Mouse (Mus musculus): ENCODE measurements at regions not wholly inside any gene's neighbourhood (a gene's known extent, or its start where the extent isn't known, plus 50 kb on each side); places are given as distances from the start of the nearest gene placed in this dataset.

- ATAC-seq (replicated peaks; ENCODE audit: low FRiP score) (no peak), DNase-seq (ENCODE audit: low spot score) (no peak)
- H3K9me3 ChIP-seq (ENCODE audit: control insufficient read depth, low read length), result no peaks in the 10 kb centered on the region
- no peak overlapping the region for H3K4me2 ChIP-seq (ENCODE audit: low read depth, low read length, severe bottlenecking)
- H3K27ac ChIP-seq (ENCODE audit: low read depth, low read length), result no peak overlapping the region
- peaks cover 6% of the 10 kb centered on the region; the same call in 1 of the 2 replicates for H3K4me1 ChIP-seq (replicated peaks; ENCODE audit: control insufficient read depth, insufficient read depth, low read length)
- no peak overlapping the region for H3K4me3 ChIP-seq (ENCODE audit: low read depth, low read length)
- no peaks in the 10 kb centered on the region for H3K27me3 ChIP-seq (ENCODE audit: control insufficient read depth, insufficient read depth, low read length)
- no peaks in the 10 kb centered on the region for H3K36me3 ChIP-seq (ENCODE audit: control insufficient read depth, insufficient read depth, low read length)
- WGBS, result 42% methylated on average over 9 of the region's 9 CpGs
- no peak overlapping the region for H3K9ac ChIP-seq (ENCODE audit: low read length)
Observed at GRCm38 (mm10) chr4:87718166-87718805, 314.9 kb downstream of the Mllt3 start.

DNA sequence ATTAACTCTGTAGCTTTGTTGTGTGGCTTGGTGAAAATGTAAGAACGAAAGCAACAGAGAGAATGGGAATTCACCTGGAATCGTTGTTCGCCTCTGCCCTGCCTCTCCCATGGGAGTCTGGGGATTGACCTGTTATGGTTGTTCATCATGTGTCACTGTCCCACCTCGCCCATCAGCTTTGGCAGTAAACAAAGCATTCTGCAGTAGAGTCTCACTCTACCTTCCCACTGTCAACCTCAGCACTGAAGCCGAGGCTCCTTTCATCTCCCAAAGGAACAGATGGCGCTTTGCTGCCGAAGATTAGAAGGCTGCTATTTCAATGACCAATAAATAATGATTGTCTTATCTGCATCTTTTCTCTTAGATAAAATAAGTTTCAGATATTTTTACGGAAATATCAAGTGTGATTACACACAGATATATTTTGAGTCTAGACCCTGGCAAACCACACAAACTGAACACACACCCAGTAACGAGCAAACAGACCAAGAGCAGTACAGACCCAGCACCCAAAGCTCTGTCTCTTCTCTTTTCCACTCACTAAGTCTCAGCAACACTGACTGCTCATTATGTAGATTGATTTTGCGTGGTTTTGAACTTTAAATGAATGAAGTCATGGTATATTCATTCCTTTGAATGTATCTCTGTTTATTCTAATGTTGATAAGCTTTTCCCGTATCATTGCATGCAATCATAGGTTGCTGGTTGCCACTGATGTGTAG, 317.8 kb downstream of the Mllt3 start:
- H3K27me3 ChIP-seq (ENCODE audit: control insufficient read depth, insufficient read depth, low read length), result no peaks in the 10 kb centered on the region
- H3K9me3 ChIP-seq (ENCODE audit: control insufficient read depth, low read length), result no peaks in the 10 kb centered on the region
- H3K4me3 ChIP-seq (ENCODE audit: low read depth, low read length), result no peak overlapping the region
- 86% methylated on average over 11 of the region's 11 CpGs for WGBS
- H3K9ac ChIP-seq (ENCODE audit: low read length), result no peak overlapping the region
- H3K36me3 ChIP-seq (ENCODE audit: control insufficient read depth, insufficient read depth, low read length), result no peaks in the 10 kb centered on the region
- no peak for ATAC-seq (replicated peaks; ENCODE audit: low FRiP score)
- DNase-seq (ENCODE audit: low spot score), result no peak
- no peak overlapping the region for H3K27ac ChIP-seq (ENCODE audit: low read depth, low read length)
- H3K4me1 ChIP-seq (replicated peaks; ENCODE audit: control insufficient read depth, insufficient read depth, low read length), result peaks cover 6% of the 10 kb centered on the region; the same call in 1 of the 2 replicates
- H3K4me2 ChIP-seq (ENCODE audit: low read depth, low read length, severe bottlenecking), result no peak overlapping the region

DNA sequence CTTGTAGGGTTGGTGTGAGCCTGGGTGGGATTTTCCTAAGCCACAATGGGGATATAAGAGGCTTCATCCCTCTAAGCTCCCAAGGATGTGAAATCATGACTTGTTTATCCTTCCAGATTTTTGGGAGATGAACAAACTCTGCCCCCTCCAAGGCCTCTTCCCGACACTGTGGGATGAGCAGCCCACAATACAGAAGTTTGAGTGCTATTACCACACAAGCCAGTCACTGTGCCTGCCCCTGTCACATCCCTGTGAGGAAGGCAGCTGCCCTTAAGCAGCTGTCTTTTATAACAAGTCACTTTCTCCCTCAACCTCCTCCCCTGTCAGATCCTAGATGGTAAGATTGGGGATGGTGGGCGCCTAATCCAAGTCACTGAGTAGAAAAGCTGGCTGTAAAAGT, 320.5 kb downstream of the Mllt3 start:
- H3K4me2 ChIP-seq (ENCODE audit: low read depth, low read length, severe bottlenecking), result no peak overlapping the region
- no peaks in the 10 kb centered on the region for H3K9me3 ChIP-seq (ENCODE audit: control insufficient read depth, low read length)
- no peak overlapping the region for H3K9ac ChIP-seq (ENCODE audit: low read length)
- WGBS, result 70% methylated on average over 2 of the region's 2 CpGs
- no peak for ATAC-seq (replicated peaks; ENCODE audit: low FRiP score)
- no peaks in the 10 kb centered on the region for H3K4me1 ChIP-seq (replicated peaks; ENCODE audit: control insufficient read depth, insufficient read depth, low read length)
- no peak overlapping the region for H3K4me3 ChIP-seq (ENCODE audit: low read depth, low read length)
- H3K36me3 ChIP-seq (ENCODE audit: control insufficient read depth, insufficient read depth, low read length), result no peaks in the 10 kb centered on the region
- no peak for DNase-seq (ENCODE audit: low spot score)
- no peaks in the 10 kb centered on the region for H3K27me3 ChIP-seq (ENCODE audit: control insufficient read depth, insufficient read depth, low read length)
- H3K27ac ChIP-seq (ENCODE audit: low read depth, low read length), result no peak overlapping the region

DNA sequence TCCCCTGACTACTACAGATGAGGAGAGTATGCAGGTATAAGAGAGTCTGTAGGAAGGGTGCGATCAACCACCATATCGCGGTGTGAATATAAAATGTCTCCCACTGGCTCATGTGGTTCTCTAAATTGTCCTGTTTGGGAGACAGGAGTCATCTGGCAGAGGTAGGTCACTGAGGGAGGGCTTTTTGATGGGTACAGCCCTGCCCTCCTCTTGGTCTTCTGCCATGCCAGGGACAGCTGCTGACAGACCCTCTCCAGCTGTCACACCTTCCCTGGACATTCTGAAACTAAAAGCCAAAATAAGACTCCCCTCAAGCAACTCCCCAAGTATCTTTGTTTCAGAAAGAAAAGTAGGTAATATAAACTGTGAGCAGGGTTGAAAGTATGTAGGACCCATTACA, 320.9 kb downstream of the Mllt3 start:
- Histone ChIP-seq H3K4me2 (ENCODE audit: low read depth, low read length, severe bottlenecking) (no peak overlapping the region), H3K27me3 (ENCODE audit: control insufficient read depth, insufficient read depth, low read length) (no peaks in the 10 kb centered on the region), H3K27ac (ENCODE audit: low read depth, low read length) (no peak overlapping the region), H3K9me3 (ENCODE audit: control insufficient read depth, low read length) (no peaks in the 10 kb centered on the region), H3K4me3 (ENCODE audit: low read depth, low read length) (no peak overlapping the region), H3K4me1 (replicated peaks; ENCODE audit: control insufficient read depth, insufficient read depth, low read length) (no peaks in the 10 kb centered on the region), H3K9ac (ENCODE audit: low read length) (no peak overlapping the region), H3K36me3 (ENCODE audit: control insufficient read depth, insufficient read depth, low read length) (no peaks in the 10 kb centered on the region)
- 89% methylated on average over 3 of the region's 3 CpGs for WGBS
- DNase-seq (ENCODE audit: low spot score), result no peak
- ATAC-seq (replicated peaks; ENCODE audit: low FRiP score), result no peak

DNA sequence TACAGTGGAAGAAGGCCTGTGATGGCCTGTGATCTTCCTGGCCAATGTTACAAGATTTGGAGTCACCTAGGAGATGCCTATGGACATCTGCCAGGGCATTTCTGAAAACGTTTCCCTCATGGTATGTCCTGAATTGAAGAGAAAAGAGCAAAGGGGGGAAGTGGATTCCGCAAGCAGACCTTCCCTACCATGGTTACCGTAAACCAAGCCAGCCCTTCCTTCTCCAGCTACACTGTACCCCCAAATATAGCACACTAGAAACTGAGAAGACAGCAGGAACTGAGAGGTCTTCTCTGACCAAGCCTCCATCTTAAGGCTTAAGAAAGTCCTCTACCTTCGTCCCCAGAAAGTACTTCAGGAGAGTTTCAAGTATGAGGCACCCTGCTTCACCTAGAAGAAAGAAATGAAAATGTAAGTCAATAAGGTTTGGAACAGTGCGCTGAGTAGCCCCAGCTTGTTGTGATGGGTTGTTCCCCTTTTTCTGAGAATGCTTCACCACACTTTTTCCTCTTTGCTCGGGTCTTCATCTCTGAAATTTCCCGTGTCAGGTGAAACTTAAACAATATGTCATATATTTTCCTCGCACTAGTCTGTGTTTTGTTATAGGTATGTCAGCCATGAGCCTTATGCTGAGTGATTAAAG, 321.9 kb downstream of the Mllt3 start:
- no peak overlapping the region for H3K9ac ChIP-seq (ENCODE audit: low read length)
- H3K4me3 ChIP-seq (ENCODE audit: low read depth, low read length), result no peak overlapping the region
- no peak overlapping the region for H3K27ac ChIP-seq (ENCODE audit: low read depth, low read length)
- no peaks in the 10 kb centered on the region for H3K27me3 ChIP-seq (ENCODE audit: control insufficient read depth, insufficient read depth, low read length)
- no peaks in the 10 kb centered on the region for H3K36me3 ChIP-seq (ENCODE audit: control insufficient read depth, insufficient read depth, low read length)
- 91% methylated on average over 8 of the region's 8 CpGs for WGBS
- no peak overlapping the region for H3K4me2 ChIP-seq (ENCODE audit: low read depth, low read length, severe bottlenecking)
- H3K4me1 ChIP-seq (replicated peaks; ENCODE audit: control insufficient read depth, insufficient read depth, low read length), result no peaks in the 10 kb centered on the region
- no peak for ATAC-seq (replicated peaks; ENCODE audit: low FRiP score)
- H3K9me3 ChIP-seq (ENCODE audit: control insufficient read depth, low read length), result no peaks in the 10 kb centered on the region
- DNase-seq (ENCODE audit: low spot score), result no peak

- H3K4me1 ChIP-seq (replicated peaks; ENCODE audit: control insufficient read depth, insufficient read depth, low read length), result no peaks in the 10 kb centered on the region
- H3K9me3 ChIP-seq (ENCODE audit: control insufficient read depth, low read length), result no peaks in the 10 kb centered on the region
- H3K36me3 ChIP-seq (ENCODE audit: control insufficient read depth, insufficient read depth, low read length), result no peaks in the 10 kb centered on the region
- ATAC-seq (replicated peaks; ENCODE audit: low FRiP score) (peak; percentile 70; the same call in 1 of the 2 replicates), DNase-seq (ENCODE audit: low spot score) (no peak)
- no peaks in the 10 kb centered on the region for H3K27me3 ChIP-seq (ENCODE audit: control insufficient read depth, insufficient read depth, low read length)
- no peak overlapping the region for H3K4me2 ChIP-seq (ENCODE audit: low read depth, low read length, severe bottlenecking)
- no peak overlapping the region for H3K9ac ChIP-seq (ENCODE audit: low read length)
- no peak overlapping the region for H3K4me3 ChIP-seq (ENCODE audit: low read depth, low read length)
- WGBS, result 12% methylated on average over 5 of the region's 5 CpGs
- H3K27ac ChIP-seq (ENCODE audit: low read depth, low read length), result no peak overlapping the region
Observed at GRCm38 (mm10) chr4:87708981-87709645, 324.1 kb downstream of the Mllt3 start.

DNA sequence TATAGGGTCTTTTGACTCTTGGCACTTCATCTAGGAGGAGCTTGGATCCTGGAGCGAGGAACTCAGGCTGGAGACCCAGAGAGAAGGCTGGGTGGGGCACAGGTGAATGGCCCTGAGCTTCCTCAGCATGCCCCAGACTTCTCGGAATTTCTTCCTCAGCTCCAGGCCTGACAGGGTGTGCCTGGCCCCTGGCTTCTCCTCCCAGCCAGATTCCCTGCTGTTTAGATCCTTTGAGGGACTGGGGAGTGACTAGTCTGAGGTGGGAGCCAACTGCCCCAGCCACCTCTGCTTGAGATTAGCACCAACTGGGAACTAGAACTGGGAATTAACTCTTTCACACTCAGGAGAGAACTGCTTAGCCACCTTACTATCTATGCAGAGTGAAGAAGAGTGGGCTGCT, 325.8 kb downstream of the Mllt3 start:
- no peak for DNase-seq (ENCODE audit: low spot score)
- 45% methylated on average over 2 of the region's 2 CpGs for WGBS

DNA sequence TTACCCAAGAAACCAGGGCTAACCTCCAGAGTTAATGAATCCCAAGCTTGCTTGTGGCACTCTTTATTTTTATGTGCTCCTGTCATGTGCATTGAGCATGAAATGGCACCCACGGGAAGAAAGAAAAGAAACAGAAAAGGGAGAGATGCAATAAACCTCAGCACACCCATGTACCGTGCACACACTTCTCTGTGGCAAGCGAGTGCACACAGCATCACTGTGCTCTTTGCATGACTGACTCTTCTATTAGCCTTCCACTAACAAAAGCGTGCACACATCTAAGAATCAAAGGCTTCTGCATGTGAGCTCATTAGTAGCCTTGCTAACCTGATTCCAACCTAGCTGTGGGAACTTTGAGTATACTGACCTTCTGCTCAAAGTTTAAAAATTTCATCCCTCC, 330.3 kb downstream of the Mllt3 start:
- no peak overlapping the region for H3K27ac ChIP-seq (ENCODE audit: low read depth, low read length)
- WGBS, result 33% methylated on average over 4 of the region's 4 CpGs
- no peaks in the 10 kb centered on the region for H3K9me3 ChIP-seq (ENCODE audit: control insufficient read depth, low read length)
- no peaks in the 10 kb centered on the region for H3K27me3 ChIP-seq (ENCODE audit: control insufficient read depth, insufficient read depth, low read length)
- no peak overlapping the region for H3K4me2 ChIP-seq (ENCODE audit: low read depth, low read length, severe bottlenecking)
- DNase-seq (ENCODE audit: low spot score) (no peak), ATAC-seq (replicated peaks; ENCODE audit: low FRiP score) (peak; percentile 78)
- no peak overlapping the region for H3K4me3 ChIP-seq (ENCODE audit: low read depth, low read length)
- H3K36me3 ChIP-seq (ENCODE audit: control insufficient read depth, insufficient read depth, low read length), result no peaks in the 10 kb centered on the region
- no peak overlapping the region for H3K9ac ChIP-seq (ENCODE audit: low read length)
- H3K4me1 ChIP-seq (replicated peaks; ENCODE audit: control insufficient read depth, insufficient read depth, low read length), result no peaks in the 10 kb centered on the region; the same call in 1 of the 2 replicates

More for the DNA sequence above, 325.8 kb downstream of the Mllt3 start:
- H3K27ac ChIP-seq (ENCODE audit: low read depth, low read length), result no peak overlapping the region
- H3K36me3 ChIP-seq (ENCODE audit: control insufficient read depth, insufficient read depth, low read length), result no peaks in the 10 kb centered on the region
- no peak overlapping the region for H3K4me3 ChIP-seq (ENCODE audit: low read depth, low read length)
- ATAC-seq (replicated peaks; ENCODE audit: low FRiP score), result no peak
- H3K9ac ChIP-seq (ENCODE audit: low read length), result no peak overlapping the region
- no peaks in the 10 kb centered on the region for H3K4me1 ChIP-seq (replicated peaks; ENCODE audit: control insufficient read depth, insufficient read depth, low read length)
- H3K4me2 ChIP-seq (ENCODE audit: low read depth, low read length, severe bottlenecking), result no peak overlapping the region
- H3K9me3 ChIP-seq (ENCODE audit: control insufficient read depth, low read length), result no peaks in the 10 kb centered on the region
- no peaks in the 10 kb centered on the region for H3K27me3 ChIP-seq (ENCODE audit: control insufficient read depth, insufficient read depth, low read length)

All from forebrain, embryonic 11.5 days (tissue).